Mouse (Mus musculus) heart, adult 18-20 months (tissue): ENCODE results near the gene Mrgprb5. TPM values are rescaled to one million over a fixed set of nuclear protein-coding genes. Genes with fewer than 3 reads are reported as not detected.

Experiments
- DNase-seq, 2 experiments: peaks; one replicate each; pipeline ENCODE4 v3.0.0; 2021 to 2022; ENCODE audit warnings: mixed read lengths in 1 of 2
- long read RNA-seq, 2 experiments: library from polyadenylated mRNA; stranded (forward); transcript quantifications; one replicate each; pipeline ENCODE4 v2.0.0; 2021
- total RNA-seq, 2 experiments: library from RNA; stranded (reverse); gene quantifications; 2 replicates each; pipeline ENCODE4 v1.2.3; 2021

Mrgprb5 gene
- not detected for total RNA-seq
- long read RNA-seq, experiment 1: 0 reads
- long read RNA-seq, experiment 2: 0 reads

- DNase-seq: no peak
Observed at GRCm38 (mm10) chr7:48168919-48169318, at the start of gene Mrgprb5. TSS of gene Mrgprb5 (minus strand) at chr7:48169019.

- DNase-seq: no peak
Observed at GRCm38 (mm10) chr7:48199188-48199587, 30.4 kb upstream of the Mrgprb5 start, which contains the start of gene Mrgprb4. TSS of gene Mrgprb4 (minus strand) at chr7:48199288.

DNA sequence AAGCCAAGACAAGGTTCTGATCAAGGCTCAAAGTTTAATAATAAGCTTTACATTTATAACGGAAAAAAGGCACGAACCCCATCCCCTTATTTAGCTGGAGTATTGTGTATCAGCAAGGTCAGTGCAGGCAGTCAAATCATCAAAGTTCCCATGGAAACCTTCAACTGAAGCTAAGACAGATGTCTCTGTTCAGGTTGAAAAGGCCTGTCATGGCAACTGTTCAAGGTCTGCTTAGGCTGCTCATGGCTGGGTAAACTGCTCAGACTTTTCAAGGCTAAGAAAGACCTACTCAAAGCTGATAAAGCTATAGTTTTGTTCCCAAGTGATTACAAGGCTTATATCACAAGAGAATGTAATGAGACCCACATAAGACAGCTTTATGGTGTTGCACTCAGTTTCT, 1.3 kb downstream of the Mrgprb5 start:
- DNase-seq: no peak

GRCm38 (mm10) chr7:48138248-48138702, 30.5 kb downstream of the Mrgprb5 start:
- peak; percentile 18 to 25 for DNase-seq

GRCm38 (mm10) chr7:48137216-48138077, 31.4 kb downstream of the Mrgprb5 start:
- peak in 1 of 2 experiments; percentile 3 for DNase-seq

GRCm38 (mm10) chr7:48132674-48133073, 36.1 kb downstream of the Mrgprb5 start:
- DNase-seq: no peak

- peak in 1 of 2 experiments; percentile 26 for DNase-seq
Observed at GRCm38 (mm10) chr7:48132247-48132646, 36.6 kb downstream of the Mrgprb5 start.

- peak in 1 of 2 experiments; percentile 8 for DNase-seq
Observed at GRCm38 (mm10) chr7:48131820-48132219, 37.0 kb downstream of the Mrgprb5 start.

DNA sequence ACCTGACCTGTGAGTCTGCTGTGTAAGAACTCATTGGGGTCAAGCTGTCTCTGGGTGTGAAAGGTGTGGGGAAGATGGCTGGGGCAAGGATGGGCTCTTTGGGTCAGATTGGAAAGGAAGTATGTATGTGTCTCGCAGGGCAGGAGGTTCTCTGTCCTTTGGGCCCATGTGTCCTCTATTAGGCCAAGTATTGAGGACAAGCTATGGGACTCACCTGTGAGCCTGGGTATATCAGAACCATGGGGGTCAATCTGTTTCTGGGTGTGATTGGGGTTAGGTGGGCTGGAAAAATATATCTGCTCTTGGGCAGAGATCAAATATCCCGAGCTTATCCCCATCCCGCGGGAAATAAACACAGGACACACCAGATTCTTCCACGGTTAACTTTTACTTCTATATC, 45.0 kb downstream of the Mrgprb5 start:
- DNase-seq: no peak

Other genes with a start within 250 kb of the Mrgprb5 start
- gene Mrgpra4, start 186.9 kb downstream of the Mrgprb5 start, total RNA-seq: not detected
- gene Mrgprx1, start 141.4 kb downstream of the Mrgprb5 start, total RNA-seq: not detected
- gene Mrgprb4, start 30.3 kb upstream of the Mrgprb5 start, total RNA-seq: not detected
- gene Mrgprb8, start 219.5 kb upstream of the Mrgprb5 start, total RNA-seq: not detected